Mouse (Mus musculus) MEL (cell line): ENCODE data around the gene Mapkap1. TPM values are rescaled to one million over a fixed set of nuclear protein-coding genes. Genes with fewer than 3 reads are reported as not detected.

Source experiments
- DNase-seq: peaks from one replicate; pipeline ENCODE4 v3.0.0; 2011; ENCODE audit warnings: low read depth, low spot score
- H3K27ac ChIP-seq: 2 replicates; pipeline ENCODE4 v1.5.1; 2012; ENCODE audit warnings: low read depth, mild to moderate bottlenecking, control low read depth, low read length, moderate library complexity; ENCODE audit not compliant: control insufficient read depth
- H3K27me3 ChIP-seq, 2 experiments: fragments of 150-350 bp in 1 of 2; sonication (generic) in 1 of 2; 2 replicates each; pipeline ENCODE4 v1.6.1; 2012; ENCODE audit warnings: low read length in 2 of 2, mild to moderate bottlenecking in 2 of 2, improper control_type of control experiment in 1 of 2, moderate library complexity in 1 of 2; ENCODE audit not compliant: insufficient read depth in 2 of 2, control insufficient read depth in 1 of 2
- H3K36me3 ChIP-seq, 2 experiments: 2 replicates each; pipeline ENCODE4 v1.6.1; 2012 to 2014; ENCODE audit warnings: low read length in 2 of 2, improper control_type of control experiment in 1 of 2, inconsistent platforms in 1 of 2, mild to moderate bottlenecking in 1 of 2; ENCODE audit not compliant: insufficient read depth in 2 of 2, control insufficient read depth in 1 of 2
- H3K4me1 ChIP-seq, 2 experiments: fragments of 150-350 bp in 1 of 2; sonication (generic) in 1 of 2; 2 replicates each; pipeline ENCODE4 v1.6.1; 2012; ENCODE audit warnings: low read length in 2 of 2, improper control_type of control experiment in 1 of 2, mild to moderate bottlenecking in 1 of 2; ENCODE audit not compliant: insufficient read depth in 2 of 2, control insufficient read depth in 1 of 2
- H3K4me3 ChIP-seq, 2 experiments: fragments of 150-350 bp in 1 of 2; sonication (generic) in 1 of 2; 2 replicates each; pipeline ENCODE4 v1.5.1; 2012; ENCODE audit warnings: low read depth in 2 of 2, low read length in 2 of 2, mild to moderate bottlenecking in 2 of 2, moderate library complexity in 2 of 2, control low read depth in 1 of 2, improper control_type of control experiment in 1 of 2; ENCODE audit not compliant: control insufficient read depth in 1 of 2, insufficient read depth in 1 of 2
- H3K79me2 ChIP-seq: 2 replicates; pipeline ENCODE4 v1.6.1; 2012; ENCODE audit warnings: mild to moderate bottlenecking, low read length, moderate library complexity; ENCODE audit not compliant: control insufficient read depth, poor library complexity, insufficient read depth
- H3K9ac ChIP-seq: 2 replicates; pipeline ENCODE4 v1.6.1; 2012; ENCODE audit warnings: low read depth, mild to moderate bottlenecking, control low read depth, low read length, moderate library complexity; ENCODE audit not compliant: control insufficient read depth, poor library complexity, severe bottlenecking
- H3K9me3 ChIP-seq: fragments of 150-350 bp; sonication (generic); replicated peaks from 2 replicates; pipeline ENCODE4 v1.6.1; 2012; ENCODE audit warnings: mild to moderate bottlenecking, low read length, improper control_type of control experiment, moderate library complexity; ENCODE audit not compliant: insufficient read depth
- BHLHE40 ChIP-seq: IDR thresholded peaks from 2 replicates; pipeline ENCODE4 v1.6.1; 2012; ENCODE audit warnings: low read depth, mild to moderate bottlenecking, inconsistent platforms, low read length, improper control_type of control experiment, borderline replicate concordance
- CHD1 ChIP-seq: IDR thresholded peaks from 2 replicates; pipeline ENCODE4 v1.6.1; 2012; ENCODE audit warnings: low read depth, mild to moderate bottlenecking, inconsistent platforms, low read length, improper control_type of control experiment
- CHD2 ChIP-seq: IDR thresholded peaks from 2 replicates; pipeline ENCODE4 v1.6.1; 2011; ENCODE audit warnings: low read length, improper control_type of control experiment
- CTCF ChIP-seq, 3 experiments: IDR thresholded peaks in 2 of 3; conservative IDR thresholded peaks in 1 of 3; 2 replicates each; pipeline ENCODE4 v1.5.1; 2011 to 2012; ENCODE audit warnings: low read length in 3 of 3, low read depth in 2 of 3, mild to moderate bottlenecking in 2 of 3, improper control_type of control experiment in 1 of 3, inconsistent platforms in 1 of 3, mixed read lengths in 1 of 3, moderate library complexity in 1 of 3; ENCODE audit not compliant: control insufficient read depth in 1 of 3, insufficient read depth in 1 of 3, poor library complexity in 1 of 3, severe bottlenecking in 1 of 3
- E2F4 ChIP-seq: IDR thresholded peaks from 2 replicates; pipeline ENCODE4 v1.6.1; 2011; ENCODE audit warnings: low read depth, low read length, improper control_type of control experiment, borderline replicate concordance
- ELF1 ChIP-seq: IDR thresholded peaks from 2 replicates; pipeline ENCODE4 v1.6.1; 2014; ENCODE audit warnings: low read depth, mild to moderate bottlenecking, inconsistent platforms, low read length, improper control_type of control experiment, moderate library complexity
- GABPA ChIP-seq: IDR thresholded peaks from 2 replicates; pipeline ENCODE4 v1.6.1; 2012; ENCODE audit warnings: low read depth, mild to moderate bottlenecking, inconsistent platforms, low read length, improper control_type of control experiment, moderate library complexity
- HCFC1 ChIP-seq: IDR thresholded peaks from 2 replicates; pipeline ENCODE4 v1.6.1; 2012; ENCODE audit warnings: low read depth, mild to moderate bottlenecking, inconsistent platforms, low read length, improper control_type of control experiment, moderate library complexity
- JUND ChIP-seq: IDR thresholded peaks from 2 replicates; pipeline ENCODE4 v1.6.1; 2011; ENCODE audit warnings: low read depth, mild to moderate bottlenecking, improper control_type of control experiment, low read length
- KAT2A ChIP-seq: conservative IDR thresholded peaks from 2 replicates; pipeline ENCODE4 v1.6.1; 2012; ENCODE audit warnings: low read depth, low read length, improper control_type of control experiment, inconsistent platforms
- MYB ChIP-seq: IDR thresholded peaks from 2 replicates; pipeline ENCODE4 v1.6.1; 2011; ENCODE audit warnings: mild to moderate bottlenecking, low read depth, low read length, improper control_type of control experiment
- MYC ChIP-seq: IDR thresholded peaks from 2 replicates; pipeline ENCODE4 v1.6.1; 2011; ENCODE audit warnings: low read depth, mild to moderate bottlenecking, low read length, improper control_type of control experiment, moderate library complexity
- NELFE ChIP-seq: IDR thresholded peaks from 2 replicates; pipeline ENCODE4 v1.6.1; 2011; ENCODE audit warnings: low read depth, low read length, improper control_type of control experiment
- NRF1 ChIP-seq: IDR thresholded peaks from 2 replicates; pipeline ENCODE4 v1.6.1; 2014; ENCODE audit warnings: low read depth, mild to moderate bottlenecking, inconsistent platforms, low read length, improper control_type of control experiment, moderate library complexity; ENCODE audit not compliant: poor library complexity, insufficient read depth, severe bottlenecking
- POLR2A ChIP-seq, 2 experiments: IDR thresholded peaks; 2 replicates each; pipeline ENCODE4 v1.6.1; 2011 to 2012; ENCODE audit warnings: low read length in 2 of 2, mild to moderate bottlenecking in 2 of 2, control low read depth in 1 of 2, improper control_type of control experiment in 1 of 2, low read depth in 1 of 2, moderate library complexity in 1 of 2; ENCODE audit not compliant: control insufficient read depth in 1 of 2, insufficient read depth in 1 of 2, poor library complexity in 1 of 2
- POLR2AphosphoS2 ChIP-seq: IDR thresholded peaks from 2 replicates; pipeline ENCODE4 v1.6.1; 2011; ENCODE audit warnings: low read length, improper control_type of control experiment
- RCOR1 ChIP-seq: IDR thresholded peaks from 2 replicates; pipeline ENCODE4 v1.6.1; 2012; ENCODE audit warnings: low read depth, mild to moderate bottlenecking, inconsistent platforms, low read length, improper control_type of control experiment
- SIN3A ChIP-seq: IDR thresholded peaks from 2 replicates; pipeline ENCODE4 v1.6.1; 2012; ENCODE audit warnings: low read length, improper control_type of control experiment, inconsistent platforms
- SMC3 ChIP-seq: IDR thresholded peaks from 2 replicates; pipeline ENCODE4 v1.6.1; 2011; ENCODE audit warnings: low read depth, low read length, improper control_type of control experiment
- TAL1 ChIP-seq: IDR thresholded peaks from 2 replicates; pipeline ENCODE4 v1.6.1; 2012; ENCODE audit warnings: mild to moderate bottlenecking, inconsistent platforms, low read length, moderate library complexity, mixed read lengths
- TBP ChIP-seq: IDR thresholded peaks from 2 replicates; pipeline ENCODE4 v1.8.0; 2011; ENCODE audit warnings: low read depth, low read length, improper control_type of control experiment
- TCF12 ChIP-seq: IDR thresholded peaks from 2 replicates; pipeline ENCODE4 v1.6.1; 2014; ENCODE audit warnings: low read depth, mild to moderate bottlenecking, inconsistent platforms, low read length, improper control_type of control experiment, moderate library complexity
- USF1 ChIP-seq: IDR thresholded peaks from 2 replicates; pipeline ENCODE4 v1.6.1; 2014; ENCODE audit warnings: low read depth, mild to moderate bottlenecking, inconsistent platforms, low read length, improper control_type of control experiment, moderate library complexity
- USF2 ChIP-seq, 2 experiments: IDR thresholded peaks; 2 replicates each; pipeline ENCODE4 v1.6.1; 2011 to 2012; ENCODE audit warnings: improper control_type of control experiment in 2 of 2, low read length in 2 of 2, borderline replicate concordance in 1 of 2, inconsistent platforms in 1 of 2, low read depth in 1 of 2, mild to moderate bottlenecking in 1 of 2; ENCODE audit not compliant: insufficient read depth in 1 of 2
- ZC3H11A ChIP-seq: IDR thresholded peaks from 2 replicates; pipeline ENCODE4 v1.6.1; 2012; ENCODE audit warnings: low read depth, mild to moderate bottlenecking, inconsistent platforms, low read length, improper control_type of control experiment
- ZKSCAN1 ChIP-seq: IDR thresholded peaks from 2 replicates; pipeline ENCODE4 v1.6.1; 2012; ENCODE audit warnings: low read depth, mild to moderate bottlenecking, inconsistent platforms, low read length, improper control_type of control experiment, moderate library complexity
- polyA plus RNA-seq, 2 experiments: library from polyadenylated mRNA; stranded (reverse) in 1 of 2; unstranded in 1 of 2; fragments of >175 nt in 1 of 2; fragments of >200 nt in 1 of 2; gene quantifications; 2 replicates each; pipeline versions ENCODE4 v1.2.1 to v1.2.4; 2012; ENCODE audit warnings: low replicate concordance in 2 of 2, low read depth in 1 of 2; ENCODE audit not compliant: insufficient read length in 2 of 2, insufficient read depth in 1 of 2, missing spikeins in 1 of 2
- total RNA-seq: library from RNA; depleted of rRNA; stranded (reverse); fragments of 300-350 nt; gene quantifications from 2 replicates; pipeline ENCODE4 v1.2.3, GENCODE M21; 2012

Mapkap1 gene
- total and polyA plus RNA-seq, 3 experiments, result 42.1 to 52.5 TPM; not detected in 1

DNA sequence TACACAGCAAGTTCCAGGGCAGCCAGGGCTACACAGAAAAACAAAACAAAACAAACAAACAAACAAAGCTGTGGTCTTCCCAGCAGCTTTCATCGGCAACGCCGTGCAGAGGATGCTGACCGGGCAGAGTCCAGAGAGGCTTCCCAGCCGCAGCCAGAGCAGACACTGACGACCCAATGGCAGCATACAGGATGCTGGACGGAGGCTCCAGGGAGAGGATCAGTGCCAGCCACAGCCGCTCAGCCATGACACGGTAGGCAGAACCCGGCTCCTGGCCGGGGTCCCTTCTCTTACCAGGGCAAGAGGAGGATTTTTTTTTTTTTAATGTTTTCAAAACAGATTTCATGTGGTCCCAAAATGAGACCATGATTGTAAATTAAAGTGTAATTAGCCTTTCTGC, 240.8 kb downstream of the Mapkap1 start:
- H3K9ac ChIP-seq, result no peak overlapping the region
- H3K4me3 ChIP-seq, result no peak overlapping the region
- H3K27ac ChIP-seq, result no peak overlapping the region
- H3K27me3 ChIP-seq, result no peaks in the 10 kb centered on the region
- no peaks in the 10 kb centered on the region for H3K9me3 ChIP-seq
- 0 out of 4 replicates have a peak, but pooled peaks cover 0 to 2% of the 10 kb centered on the region in 2 experiments for H3K4me1 ChIP-seq
- no peak for DNase-seq
- TF ChIP-seq GABPA (no peak), RCOR1 (no peak), USF1 (no peak), CTCF (IDR thresholded peaks at IDR 0.05 in 2 of 3, conservative IDR thresholded peaks at IDR 0.05 in 1 of 3; ENCODE audit: control insufficient read depth in 1 of 3, insufficient read depth in 1 of 3, low read depth in 2 of 3, low read length in 3 of 3, poor library complexity in 1 of 3, severe bottlenecking in 1 of 3) (no peak), MYC (no peak), TCF12 (no peak), NELFE (no peak), ZKSCAN1 (no peak), POLR2AphosphoS2 (no peak), E2F4 (no peak), SMC3 (no peak), TBP (no peak), ELF1 (no peak), HCFC1 (no peak), TAL1 (no peak)
- H3K79me2 ChIP-seq, result no peaks in the 10 kb centered on the region
- H3K36me3 ChIP-seq, result no peaks in the 10 kb centered on the region

DNA sequence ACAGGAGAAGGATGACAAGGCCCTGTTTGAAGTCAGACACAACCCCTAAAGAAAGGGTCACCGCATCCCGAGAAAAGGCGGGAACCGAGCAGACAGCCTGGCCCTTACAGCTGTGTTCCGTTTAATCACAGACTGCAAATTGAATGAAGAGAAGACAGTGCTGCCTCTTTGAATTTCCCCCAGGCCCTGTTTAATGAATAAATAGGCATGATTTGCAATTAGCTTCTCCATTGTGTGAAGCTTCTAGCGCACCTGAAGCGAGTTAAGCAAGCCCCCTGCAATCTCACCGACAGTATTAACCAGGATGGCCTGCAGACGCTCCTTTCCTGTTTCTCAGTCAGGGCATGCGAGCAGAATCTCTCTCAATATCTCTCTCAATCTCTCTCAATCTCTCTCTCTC, 261.2 kb downstream of the Mapkap1 start:
- Histone ChIP-seq H3K79me2 (no peaks in the 10 kb centered on the region), H3K4me1 (no peaks in the 10 kb centered on the region), H3K4me3 (no peak overlapping the region), H3K9ac (no peak overlapping the region), H3K9me3 (no peaks in the 10 kb centered on the region), H3K27me3 (peaks cover 2 to 3% of the 10 kb centered on the region in 2 experiments; a peak in 3 of 4 replicates), H3K27ac (no peak overlapping the region), H3K36me3 (no peaks in the 10 kb centered on the region)
- no peak for DNase-seq
- TF ChIP-seq ZC3H11A (no peak), KAT2A (no peak), JUND (no peak), USF2 (IDR thresholded peaks at IDR 0.05; ENCODE audit: borderline replicate concordance in 1 of 2, insufficient read depth in 1 of 2, low read depth in 1 of 2, low read length in 2 of 2) (no peak), ELF1 (no peak), CHD2 (no peak), CHD1 (no peak), POLR2A (IDR thresholded peaks at IDR 0.05; ENCODE audit: control insufficient read depth in 1 of 2, insufficient read depth in 1 of 2, low read depth in 1 of 2, low read length in 2 of 2, poor library complexity in 1 of 2) (no peak), MYB (no peak), SIN3A (no peak), NRF1 (no peak), GABPA (no peak), BHLHE40 (no peak), TCF12 (no peak)
